Mouse (Mus musculus): ENCODE data around the gene Hoxa5.

The Hoxa5 gene

GRCm38 (mm10) chr6:52227470-52228222, 23.3 kb upstream of the Hoxa5 start:
- in situ Hi-C loops (cut with MseI, MboI), result no loop called here

- in situ Hi-C loops (cut with MseI, MboI), result no loop called here
Observed at GRCm38 (mm10) chr6:52226569-52227257, 22.3 kb upstream of the Hoxa5 start.

- in situ Hi-C loops (cut with MseI, MboI), result no loop called here
Observed at GRCm38 (mm10) chr6:52225612-52226568, 21.5 kb upstream of the Hoxa5 start.

- in situ Hi-C loops (cut with MseI, MboI), result loop anchor here in 1 of 2 experiments (25.0 kb wide), 1 partner anchor 613 kb away; no protein-coding TSS in a partner anchor
Observed at GRCm38 (mm10) chr6:52224895-52225611, 20.7 kb upstream of the Hoxa5 start.

- in situ Hi-C loops (cut with MseI, MboI), result loop anchor here in 1 of 2 experiments (25.0 kb wide), 1 partner anchor 612 kb away; no protein-coding TSS in a partner anchor
Observed at GRCm38 (mm10) chr6:52223939-52224760, 19.8 kb upstream of the Hoxa5 start.

GRCm38 (mm10) chr6:52222729-52223128, 18.3 kb upstream of the Hoxa5 start:
- in situ Hi-C loops (cut with MseI, MboI), result loop anchor here in 1 of 2 experiments (25.0 kb wide), 1 partner anchor 610 kb away; no protein-coding TSS in a partner anchor

- in situ Hi-C loops (cut with MseI, MboI), result loop anchor here in 1 of 2 experiments (25.0 kb wide), 1 partner anchor 610 kb away; no protein-coding TSS in a partner anchor
Observed at GRCm38 (mm10) chr6:52221993-52222685, 17.8 kb upstream of the Hoxa5 start.

GRCm38 (mm10) chr6:52221337-52221992, 17.1 kb upstream of the Hoxa5 start, which contains the start of gene Hoxa7:
TSS of gene Hoxa7 (minus strand) at chr6:52221854.
- in situ Hi-C loops (cut with MseI, MboI), result loop anchor here in 1 of 2 experiments (25.0 kb wide), 1 partner anchor 609 kb away; no protein-coding TSS in a partner anchor

GRCm38 (mm10) chr6:52220865-52221310, 16.5 kb upstream of the Hoxa5 start:
- in situ Hi-C loops (cut with MseI, MboI), result loop anchor here in 1 of 2 experiments (25.0 kb wide), 1 partner anchor 609 kb away; no protein-coding TSS in a partner anchor

- in situ Hi-C loops (cut with MseI, MboI), result loop anchor here in 1 of 2 experiments (25.0 kb wide), 1 partner anchor 608 kb away; no protein-coding TSS in a partner anchor
Observed at GRCm38 (mm10) chr6:52220003-52220864, 15.8 kb upstream of the Hoxa5 start.

GRCm38 (mm10) chr6:52219234-52219942, 15.0 kb upstream of the Hoxa5 start:
- in situ Hi-C loops (cut with MseI, MboI), result loop anchor here in 1 of 2 experiments (25.0 kb wide), 1 partner anchor 607 kb away; no protein-coding TSS in a partner anchor

- in situ Hi-C loops (cut with MseI, MboI), result loop anchor here in 1 of 2 experiments (25.0 kb wide), 1 partner anchor 606 kb away; no protein-coding TSS in a partner anchor
Observed at GRCm38 (mm10) chr6:52218643-52219215, 14.3 kb upstream of the Hoxa5 start.

GRCm38 (mm10) chr6:52217895-52218642, 13.7 kb upstream of the Hoxa5 start:
- in situ Hi-C loops (cut with MseI, MboI), result loop anchor here in 1 of 2 experiments (25.0 kb wide), 1 partner anchor 606 kb away; no protein-coding TSS in a partner anchor

- in situ Hi-C loops (cut with MseI, MboI), result loop anchor here in 1 of 2 experiments (25.0 kb wide), 1 partner anchor 605 kb away; no protein-coding TSS in a partner anchor
Observed at GRCm38 (mm10) chr6:52217459-52217768, 13.0 kb upstream of the Hoxa5 start.

All from mouse trophoblast stem cell (cell line).